Mouse (Mus musculus): Measurements from ENCODE around the gene Ppp4r2. TPM values are rescaled to one million over a fixed set of nuclear protein-coding genes. Genes with fewer than 3 reads are reported as not detected.

The Ppp4r2 gene
- polyA plus RNA-seq (2015; fragmentation: Nextera tagmentation; extraction: Ambion mirVana): 10.5 and 12.7 TPM in 2 replicates

DNA sequence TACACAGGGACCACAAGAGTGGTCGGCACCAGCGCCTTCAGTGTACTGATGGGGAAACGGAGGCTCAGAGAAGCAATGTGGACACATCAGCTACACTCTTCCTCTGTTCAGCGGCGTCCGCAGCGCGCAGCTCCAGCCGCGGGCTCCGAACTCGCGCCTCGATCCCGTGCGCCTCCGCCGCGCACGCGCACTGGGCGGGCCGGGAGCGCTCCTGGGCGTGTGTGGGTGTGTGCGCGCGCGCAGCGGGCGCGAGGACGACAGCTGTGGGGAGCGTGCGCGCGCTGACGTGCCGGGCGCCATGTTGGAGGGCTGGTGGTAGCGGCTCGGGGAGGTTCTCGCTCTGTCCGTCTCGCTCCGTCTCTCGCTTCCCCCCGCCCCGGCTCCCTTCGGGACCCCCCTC is at the start of gene Ppp4r2:
Ppp4r2 (plus strand) TSS at position 268 of the 400 bp plus-strand sequence.
- Histone ChIP-seq H3K4me1 (ENCODE audit: control insufficient read depth, insufficient read depth, low read length) (peaks cover 11% of the 10 kb centered on the region; the same call in 1 of the 2 replicates), H3K9me3 (replicated peaks; ENCODE audit: control insufficient read depth, low read length) (no peaks in the 10 kb centered on the region), H3K9ac (ENCODE audit: low read length) (peak within 1 kb of the TSS; percentile 93), H3K4me2 (ENCODE audit: low read depth, low read length) (peak within 1 kb of the TSS; percentile 62), H3K27ac (ENCODE audit: low read length) (peak within 1 kb of the TSS; percentile 84), H3K36me3 (ENCODE audit: control insufficient read depth, insufficient read depth, low read length) (peaks cover 14% of the 10 kb centered on the region), H3K4me3 (replicated peaks; ENCODE audit: low read length) (peak within 1 kb of the TSS; percentile 89), H3K27me3 (ENCODE audit: control insufficient read depth, insufficient read depth, low read length) (no peaks in the 10 kb centered on the region)
- peak; percentile 97 for ATAC-seq (ENCODE audit: insufficient read depth, low FRiP score)
- 0% methylated on average over 33 of the region's 50 CpGs for WGBS

DNA sequence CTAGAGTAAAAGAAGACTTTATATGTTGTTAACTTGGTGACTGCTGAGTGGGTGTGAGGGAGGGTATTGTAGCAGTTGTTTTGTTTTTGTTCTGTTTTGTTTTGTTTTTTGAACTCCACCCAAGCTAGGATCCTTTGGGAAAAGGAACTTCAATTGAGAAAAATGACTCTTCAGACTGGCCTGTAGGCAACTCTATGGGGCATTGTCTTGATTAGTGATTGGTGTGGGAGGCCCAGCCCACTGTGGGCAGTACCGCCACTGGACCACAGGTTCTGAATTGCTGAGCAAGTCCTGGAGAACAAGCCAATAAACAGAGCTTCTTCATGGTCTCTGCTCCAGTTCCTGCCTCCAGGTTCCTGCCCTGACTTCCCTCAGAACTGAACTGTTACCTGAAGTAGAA is 45.7 kb upstream of the Ppp4r2 start:
- no peaks in the 10 kb centered on the region for H3K9me3 ChIP-seq (replicated peaks; ENCODE audit: control insufficient read depth, low read length)
- no peak overlapping the region for H3K4me2 ChIP-seq (ENCODE audit: low read depth, low read length)
- no peaks in the 10 kb centered on the region for H3K36me3 ChIP-seq (ENCODE audit: control insufficient read depth, insufficient read depth, low read length)
- H3K27me3 ChIP-seq (ENCODE audit: control insufficient read depth, insufficient read depth, low read length): no peaks in the 10 kb centered on the region
- no peak overlapping the region for H3K9ac ChIP-seq (ENCODE audit: low read length)
- H3K4me3 ChIP-seq (replicated peaks; ENCODE audit: low read length): no peak overlapping the region
- no peak for ATAC-seq (ENCODE audit: insufficient read depth, low FRiP score)
- H3K4me1 ChIP-seq (ENCODE audit: control insufficient read depth, insufficient read depth, low read length): no peaks in the 10 kb centered on the region
- H3K27ac ChIP-seq (ENCODE audit: low read length): no peak overlapping the region
- WGBS: 92% methylated on average over 1 of the region's 1 CpGs

DNA sequence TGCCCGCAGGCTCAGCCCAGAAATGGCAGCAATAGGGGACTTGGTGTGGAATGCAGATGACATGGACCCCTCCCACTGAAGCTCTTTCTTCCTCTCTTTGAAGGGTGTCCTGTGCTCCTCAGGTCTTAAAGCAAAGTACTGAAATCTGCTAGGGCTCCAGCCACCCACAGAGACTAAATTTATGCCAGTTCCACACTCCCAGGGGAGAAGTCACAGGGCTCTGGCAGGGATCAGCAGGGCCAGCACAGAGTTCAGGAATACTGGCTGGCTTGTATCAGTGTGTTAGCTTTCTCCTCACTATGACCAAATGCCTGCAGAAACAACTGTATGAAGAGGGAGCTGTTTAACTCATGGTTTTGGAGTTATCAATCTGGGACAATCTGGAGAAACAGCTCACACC is 44.3 kb upstream of the Ppp4r2 start:
- no peak for ATAC-seq (ENCODE audit: insufficient read depth, low FRiP score)
- Histone ChIP-seq H3K36me3 (ENCODE audit: control insufficient read depth, insufficient read depth, low read length) (no peaks in the 10 kb centered on the region), H3K4me1 (ENCODE audit: control insufficient read depth, insufficient read depth, low read length) (no peaks in the 10 kb centered on the region), H3K9ac (ENCODE audit: low read length) (no peak overlapping the region), H3K4me3 (replicated peaks; ENCODE audit: low read length) (no peak overlapping the region), H3K4me2 (ENCODE audit: low read depth, low read length) (no peak overlapping the region), H3K27ac (ENCODE audit: low read length) (no peak overlapping the region), H3K27me3 (ENCODE audit: control insufficient read depth, insufficient read depth, low read length) (no peaks in the 10 kb centered on the region), H3K9me3 (replicated peaks; ENCODE audit: control insufficient read depth, low read length) (no peaks in the 10 kb centered on the region)
- 86% methylated on average over 1 of the region's 1 CpGs for WGBS

DNA sequence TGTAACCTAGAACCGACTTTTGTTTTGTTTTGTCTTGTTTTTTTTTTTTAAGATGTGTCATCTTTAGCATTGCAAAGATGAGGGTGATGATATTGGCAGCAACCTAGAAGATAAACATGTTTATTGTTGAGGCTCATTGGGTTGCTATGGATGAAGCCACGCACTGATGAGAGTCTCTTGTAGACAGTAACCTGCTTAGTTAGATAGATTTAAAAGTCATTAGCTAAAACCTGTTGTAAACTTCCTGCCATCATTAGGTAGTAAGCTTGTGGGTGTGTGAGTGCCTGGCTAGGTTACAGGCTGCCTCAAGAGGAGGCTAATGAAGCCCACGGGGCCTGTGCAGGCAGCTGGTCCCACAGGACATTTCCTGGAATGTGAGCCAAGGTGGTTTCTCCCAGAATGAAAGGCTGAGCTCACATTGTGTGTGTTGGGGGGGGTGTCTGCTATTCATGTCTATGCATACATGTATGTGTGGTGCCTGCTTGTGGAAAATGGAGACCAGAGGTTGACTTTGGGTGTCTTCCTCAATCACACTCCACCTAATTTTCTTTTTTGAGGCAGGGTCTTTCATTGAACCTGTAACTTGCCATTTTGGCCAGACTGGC is 41.3 kb upstream of the Ppp4r2 start:
- Histone ChIP-seq H3K4me2 (ENCODE audit: low read depth, low read length) (no peak overlapping the region), H3K4me1 (ENCODE audit: control insufficient read depth, insufficient read depth, low read length) (no peaks in the 10 kb centered on the region), H3K4me3 (replicated peaks; ENCODE audit: low read length) (no peak overlapping the region), H3K9me3 (replicated peaks; ENCODE audit: control insufficient read depth, low read length) (no peaks in the 10 kb centered on the region), H3K27ac (ENCODE audit: low read length) (no peak overlapping the region), H3K9ac (ENCODE audit: low read length) (no peak overlapping the region), H3K27me3 (ENCODE audit: control insufficient read depth, insufficient read depth, low read length) (no peaks in the 10 kb centered on the region), H3K36me3 (ENCODE audit: control insufficient read depth, insufficient read depth, low read length) (no peaks in the 10 kb centered on the region)
- no peak for ATAC-seq (ENCODE audit: insufficient read depth, low FRiP score)
- whole genome bisulfite sequencing: 64% methylated on average over 3 of the region's 3 CpGs

DNA sequence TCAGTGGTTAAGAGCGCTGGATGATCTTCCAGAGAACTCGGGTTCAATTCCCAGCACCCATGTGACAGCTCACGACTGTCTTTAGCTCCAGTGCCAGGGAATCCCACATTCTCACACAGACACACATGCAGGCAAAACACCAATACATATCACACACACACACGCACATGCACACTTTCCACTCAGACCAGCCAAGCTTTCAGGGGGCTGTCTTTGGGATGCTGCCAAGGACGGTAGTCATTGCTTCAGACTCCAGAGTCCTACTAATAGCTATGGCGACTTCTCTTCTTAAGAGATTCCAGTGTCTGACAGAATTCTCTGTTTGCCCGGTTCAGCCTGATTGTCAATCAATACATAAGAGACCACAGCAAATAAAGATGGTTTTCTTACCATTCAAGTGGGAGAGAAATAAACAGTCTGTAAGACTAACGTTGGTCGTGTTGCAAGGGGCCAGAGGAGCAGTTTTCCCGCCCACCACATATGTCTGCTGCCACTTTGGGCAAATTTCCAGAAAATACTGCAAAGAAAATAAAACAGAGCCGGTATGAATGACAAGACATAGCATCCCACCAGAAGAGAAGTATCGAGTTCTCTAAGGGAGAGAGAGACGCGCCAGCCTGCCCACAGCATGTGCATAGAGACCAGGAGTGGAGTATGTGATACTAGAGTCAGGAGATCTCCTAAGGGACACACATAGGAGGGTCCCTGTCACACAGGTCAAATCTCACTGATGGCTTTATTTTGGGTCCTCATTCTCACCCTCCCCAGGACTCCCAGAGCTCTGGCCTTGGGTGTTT is 40.3 kb upstream of the Ppp4r2 start:
- Histone ChIP-seq H3K27me3 (ENCODE audit: control insufficient read depth, insufficient read depth, low read length) (no peaks in the 10 kb centered on the region), H3K4me3 (replicated peaks; ENCODE audit: low read length) (no peak overlapping the region), H3K4me2 (ENCODE audit: low read depth, low read length) (no peak overlapping the region), H3K4me1 (ENCODE audit: control insufficient read depth, insufficient read depth, low read length) (no peaks in the 10 kb centered on the region), H3K27ac (ENCODE audit: low read length) (no peak overlapping the region), H3K9ac (ENCODE audit: low read length) (no peak overlapping the region), H3K9me3 (replicated peaks; ENCODE audit: control insufficient read depth, low read length) (no peaks in the 10 kb centered on the region), H3K36me3 (ENCODE audit: control insufficient read depth, insufficient read depth, low read length) (no peaks in the 10 kb centered on the region)
- ATAC-seq (ENCODE audit: insufficient read depth, low FRiP score): no peak
- 58% methylated on average over 14 of the region's 14 CpGs for WGBS

DNA sequence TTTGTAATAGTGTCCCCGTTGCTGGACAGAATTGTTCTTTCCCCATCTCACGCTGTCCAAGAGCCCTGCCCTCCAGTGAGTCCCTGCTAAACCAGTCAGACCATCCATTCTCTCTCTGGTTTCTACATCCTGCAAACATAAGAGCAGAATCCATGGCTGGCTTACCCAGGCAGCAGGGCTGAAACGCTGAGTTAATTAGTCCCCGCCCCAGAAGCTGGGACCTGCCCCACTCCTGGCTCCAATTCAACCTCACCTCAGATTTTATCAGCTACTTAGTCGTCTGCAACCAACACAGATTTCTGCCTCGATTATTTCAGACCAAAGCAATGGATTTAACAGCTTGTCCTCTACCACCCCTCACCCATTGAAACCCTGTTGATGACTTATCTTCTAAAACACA is 37.6 kb upstream of the Ppp4r2 start:
- Histone ChIP-seq H3K4me1 (ENCODE audit: control insufficient read depth, insufficient read depth, low read length) (peaks cover 5% of the 10 kb centered on the region; the same call in 1 of the 2 replicates), H3K9ac (ENCODE audit: low read length) (no peak overlapping the region), H3K36me3 (ENCODE audit: control insufficient read depth, insufficient read depth, low read length) (no peaks in the 10 kb centered on the region), H3K4me3 (replicated peaks; ENCODE audit: low read length) (no peak overlapping the region), H3K4me2 (ENCODE audit: low read depth, low read length) (no peak overlapping the region), H3K27me3 (ENCODE audit: control insufficient read depth, insufficient read depth, low read length) (no peaks in the 10 kb centered on the region), H3K27ac (ENCODE audit: low read length) (no peak overlapping the region), H3K9me3 (replicated peaks; ENCODE audit: control insufficient read depth, low read length) (no peaks in the 10 kb centered on the region)
- no peak for ATAC-seq (ENCODE audit: insufficient read depth, low FRiP score)
- WGBS: 41% methylated on average over 6 of the region's 6 CpGs

DNA sequence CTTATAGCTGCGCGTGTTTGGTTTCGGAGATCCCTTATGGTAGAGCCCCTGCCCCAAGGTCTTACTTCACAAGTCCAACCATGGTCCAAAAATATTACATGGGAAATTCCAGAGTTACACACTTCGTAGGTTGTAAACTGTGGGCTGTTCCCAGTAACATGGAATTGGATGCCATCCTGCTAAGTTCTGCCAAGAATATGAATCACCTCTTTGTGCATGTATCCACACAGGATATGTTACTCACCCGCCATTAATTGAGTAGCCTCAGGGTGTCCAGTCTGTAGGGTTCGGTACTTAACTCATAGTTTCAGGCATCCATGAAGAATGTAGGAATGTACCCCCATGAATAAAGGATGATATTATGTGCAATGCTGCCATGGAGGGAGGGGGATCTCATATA is 34.1 kb upstream of the Ppp4r2 start:
- Histone ChIP-seq H3K4me3 (replicated peaks; ENCODE audit: low read length) (no peak overlapping the region), H3K4me1 (ENCODE audit: control insufficient read depth, insufficient read depth, low read length) (peaks cover 8% of the 10 kb centered on the region; the same call in 1 of the 2 replicates), H3K9me3 (replicated peaks; ENCODE audit: control insufficient read depth, low read length) (no peaks in the 10 kb centered on the region), H3K4me2 (ENCODE audit: low read depth, low read length) (no peak overlapping the region), H3K36me3 (ENCODE audit: control insufficient read depth, insufficient read depth, low read length) (no peaks in the 10 kb centered on the region), H3K9ac (ENCODE audit: low read length) (no peak overlapping the region), H3K27me3 (ENCODE audit: control insufficient read depth, insufficient read depth, low read length) (no peaks in the 10 kb centered on the region), H3K27ac (ENCODE audit: low read length) (no peak overlapping the region)
- no peak for ATAC-seq (ENCODE audit: insufficient read depth, low FRiP score)
- WGBS: 86% methylated on average over 6 of the region's 6 CpGs

DNA sequence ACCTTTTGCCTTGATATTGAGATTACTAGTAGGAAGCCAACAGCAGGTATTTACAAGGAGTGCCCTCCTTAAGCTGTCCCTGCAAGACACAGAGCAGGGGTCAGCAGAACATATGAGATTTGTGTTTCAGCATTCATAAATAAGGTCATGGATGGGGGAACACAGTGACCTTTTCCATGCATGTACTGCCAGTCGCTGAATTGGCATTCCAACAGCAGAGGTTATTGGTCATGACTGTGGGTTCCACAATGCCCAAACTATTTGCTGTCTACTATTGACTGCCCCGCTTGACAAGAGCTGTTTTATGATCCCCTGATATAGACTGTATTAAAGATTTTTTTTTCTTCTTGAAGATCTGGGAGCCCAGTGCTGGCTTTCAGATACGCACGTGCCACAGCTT is 33.7 kb upstream of the Ppp4r2 start:
- H3K27ac ChIP-seq (ENCODE audit: low read length): no peak overlapping the region
- no peaks in the 10 kb centered on the region for H3K36me3 ChIP-seq (ENCODE audit: control insufficient read depth, insufficient read depth, low read length)
- H3K4me2 ChIP-seq (ENCODE audit: low read depth, low read length): no peak overlapping the region
- H3K4me1 ChIP-seq (ENCODE audit: control insufficient read depth, insufficient read depth, low read length): peaks cover 8% of the 10 kb centered on the region; the same call in 1 of the 2 replicates
- no peak overlapping the region for H3K9ac ChIP-seq (ENCODE audit: low read length)
- no peak for ATAC-seq (ENCODE audit: insufficient read depth, low FRiP score)
- no peak overlapping the region for H3K4me3 ChIP-seq (replicated peaks; ENCODE audit: low read length)
- WGBS: 92% methylated on average over 4 of the region's 4 CpGs
- H3K27me3 ChIP-seq (ENCODE audit: control insufficient read depth, insufficient read depth, low read length): no peaks in the 10 kb centered on the region
- H3K9me3 ChIP-seq (replicated peaks; ENCODE audit: control insufficient read depth, low read length): no peaks in the 10 kb centered on the region

DNA sequence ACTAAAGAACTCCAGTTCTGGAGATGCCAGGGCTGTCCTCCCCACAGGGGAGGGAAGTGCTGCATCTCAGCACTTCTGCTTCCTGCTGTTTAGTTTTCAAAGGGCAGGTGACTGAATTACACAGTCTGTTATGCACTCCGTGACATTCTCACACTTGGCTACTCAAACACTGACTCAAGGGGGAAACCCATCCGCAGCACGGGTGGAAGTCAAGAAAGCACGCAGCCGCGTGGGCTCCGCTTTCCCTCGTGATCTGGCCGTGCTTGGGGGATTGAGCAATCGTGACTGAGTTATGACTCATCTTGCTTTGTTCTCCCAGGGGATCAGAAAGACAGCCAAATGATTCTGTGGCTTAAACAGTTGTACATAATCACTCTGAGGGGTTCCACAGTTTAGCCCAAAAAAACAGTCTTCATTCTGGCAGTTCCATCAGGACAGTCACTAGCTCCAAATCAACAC is 32.9 kb upstream of the Ppp4r2 start:
- Histone ChIP-seq H3K4me1 (ENCODE audit: control insufficient read depth, insufficient read depth, low read length) (peaks cover 8% of the 10 kb centered on the region; the same call in 1 of the 2 replicates), H3K27me3 (ENCODE audit: control insufficient read depth, insufficient read depth, low read length) (no peaks in the 10 kb centered on the region), H3K36me3 (ENCODE audit: control insufficient read depth, insufficient read depth, low read length) (no peaks in the 10 kb centered on the region), H3K9me3 (replicated peaks; ENCODE audit: control insufficient read depth, low read length) (no peaks in the 10 kb centered on the region), H3K27ac (ENCODE audit: low read length) (no peak overlapping the region), H3K4me3 (replicated peaks; ENCODE audit: low read length) (no peak overlapping the region), H3K4me2 (ENCODE audit: low read depth, low read length) (no peak overlapping the region), H3K9ac (ENCODE audit: low read length) (no peak overlapping the region)
- 24% methylated on average over 10 of the region's 10 CpGs for WGBS
- ATAC-seq (ENCODE audit: insufficient read depth, low FRiP score): peak; percentile 41; the same call in 1 of the 2 replicates

Data from stomach, embryonic 16.5 days (tissue).